Mouse (Mus musculus) small intestine, adult 2 months (tissue): ENCODE data around the gene Limd1.

ENCODE experiments used
- CTCF ChIP-seq: fragments of 200-500 bp; IDR thresholded peaks from 2 replicates; pipeline ENCODE4 v1.5.1; 2012; ENCODE audit warnings: low read depth, mild to moderate bottlenecking, control low read depth, inconsistent platforms, low read length, moderate library complexity, mixed read lengths; ENCODE audit not compliant: insufficient replicate concordance, insufficient read length; ENCODE audit errors: extremely low read depth
- POLR2A ChIP-seq: fragments of 200-500 bp; IDR thresholded peaks from 2 replicates; pipeline ENCODE4 v1.6.1; 2012; ENCODE audit warnings: low read depth, mild to moderate bottlenecking, control low read depth, inconsistent platforms, low read length, moderate library complexity

DNA sequence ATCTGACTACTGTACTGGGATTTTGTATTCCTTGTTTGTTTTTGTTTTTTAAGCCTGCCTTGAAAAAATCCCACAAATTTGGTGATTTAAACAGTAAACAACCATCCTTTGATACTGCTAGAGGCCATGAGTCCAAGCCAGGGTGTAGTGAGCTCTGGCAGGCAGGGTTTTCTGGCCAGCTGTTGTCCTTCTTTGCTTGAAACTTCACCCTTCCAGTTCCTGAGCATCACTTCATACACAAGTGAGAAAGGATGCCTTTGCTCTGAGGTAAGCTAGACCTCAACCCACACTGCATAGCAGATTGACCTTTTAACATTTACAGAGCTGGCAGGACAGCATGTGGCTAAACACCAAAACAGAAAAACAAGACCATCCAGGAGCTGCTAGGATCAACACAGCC lies 9.4 kb upstream of the Limd1 start:
- TF ChIP-seq CTCF, result no peak
- TF ChIP-seq POLR2A, result no peak
